Mouse (Mus musculus) myocyte (in vitro differentiated cells): ENCODE data around the gene Sec23ip.

Experiments used
- CEBPB ChIP-seq: IDR thresholded peaks from 2 replicates; pipeline ENCODE4 v1.6.1; 2011; ENCODE audit warnings: mild to moderate bottlenecking, moderate library complexity; ENCODE audit not compliant: poor library complexity, insufficient read depth, severe bottlenecking
- E2F4 ChIP-seq: IDR thresholded peaks from one replicate; pipeline ENCODE4 v1.6.1; 2011; ENCODE audit warnings: mild to moderate bottlenecking, control low read depth, moderate library complexity; ENCODE audit not compliant: insufficient read depth
- MAX ChIP-seq: IDR thresholded peaks from one replicate; pipeline ENCODE4 v1.6.1; 2011; ENCODE audit warnings: low read depth, mild to moderate bottlenecking, control low read depth
- POLR2A ChIP-seq: IDR thresholded peaks from one replicate; pipeline ENCODE4 v1.6.1; 2011; ENCODE audit warnings: low read depth, mild to moderate bottlenecking, control low read depth, moderate library complexity; ENCODE audit not compliant: insufficient read length
- POLR2AphosphoS2 ChIP-seq: IDR thresholded peaks from one replicate; pipeline ENCODE4 v1.6.1; 2011; ENCODE audit warnings: low read depth, control low read depth; ENCODE audit not compliant: insufficient read length
- TCF12 ChIP-seq: IDR thresholded peaks from one replicate; pipeline ENCODE4 v1.6.1; 2011; ENCODE audit warnings: mild to moderate bottlenecking, control low read depth; ENCODE audit not compliant: poor library complexity, insufficient read depth, severe bottlenecking

DNA sequence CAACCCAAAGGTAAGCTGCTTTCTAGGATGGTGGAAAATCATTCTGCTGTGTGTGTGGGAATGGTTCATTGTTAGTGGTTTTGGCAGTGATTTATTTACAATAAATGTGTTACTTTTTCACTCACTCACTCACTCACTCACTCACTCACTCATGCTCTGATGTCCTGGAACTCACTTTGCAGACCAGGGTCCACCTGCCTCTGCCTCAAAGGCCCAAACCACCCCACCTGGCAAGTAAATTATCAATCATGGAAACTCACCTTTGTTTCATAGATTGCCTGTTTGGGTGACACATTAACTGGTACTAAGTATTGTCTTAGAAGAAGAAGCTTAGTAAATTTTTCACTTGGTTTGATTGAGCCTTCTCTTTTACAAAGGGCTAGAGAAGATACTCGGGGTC, 10.7 kb downstream of the Sec23ip start:
- TF ChIP-seq POLR2A (no peak), TCF12 (no peak), E2F4 (no peak), POLR2AphosphoS2 (no peak), MAX (no peak), CEBPB (no peak)
